Mouse (Mus musculus) megakaryocyte, embryonic 14.5 days (primary cell): ENCODE measurements at regions not wholly inside any gene's neighbourhood (a gene's known extent, or its start where the extent isn't known, plus 50 kb on each side); places are given as distances from the start of the nearest gene placed in this dataset.

Experiments used
- FLI1 ChIP-seq: IDR thresholded peaks from 2 replicates; pipeline ENCODE4 v1.6.1; 2012; ENCODE audit warnings: low read length, inconsistent platforms, mixed read lengths
- GATA1 ChIP-seq: IDR thresholded peaks from 3 replicates; pipeline ENCODE4 v1.6.1; 2012; ENCODE audit warnings: mixed read lengths, low read length, inconsistent platforms, borderline replicate concordance

DNA sequence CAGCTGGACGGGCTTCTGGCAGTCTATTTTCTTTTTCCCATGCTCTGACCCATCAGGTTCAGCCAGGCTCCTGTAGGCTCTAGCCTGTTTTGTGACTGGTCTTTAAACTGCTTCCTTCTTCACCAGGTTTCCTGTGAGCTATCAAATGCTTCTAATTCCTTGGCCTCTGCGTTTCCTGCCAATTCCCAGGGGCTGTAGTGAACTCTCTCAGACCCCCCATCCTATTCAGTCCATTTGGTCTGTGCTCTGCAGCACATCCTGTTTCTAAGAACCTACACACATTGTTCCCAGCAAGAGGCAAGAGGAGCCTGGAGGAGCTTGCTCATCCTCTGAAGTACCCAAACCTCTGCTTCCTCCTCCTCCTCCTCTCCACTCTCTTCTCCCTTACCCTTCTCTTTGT is 209.3 kb downstream of the Ankrd50 start:
- TF ChIP-seq FLI1: no peak
- no peak for TF ChIP-seq GATA1
